12 mouse cellular contexts compared by ENCODE assay signal in the genomic region with DNA sequence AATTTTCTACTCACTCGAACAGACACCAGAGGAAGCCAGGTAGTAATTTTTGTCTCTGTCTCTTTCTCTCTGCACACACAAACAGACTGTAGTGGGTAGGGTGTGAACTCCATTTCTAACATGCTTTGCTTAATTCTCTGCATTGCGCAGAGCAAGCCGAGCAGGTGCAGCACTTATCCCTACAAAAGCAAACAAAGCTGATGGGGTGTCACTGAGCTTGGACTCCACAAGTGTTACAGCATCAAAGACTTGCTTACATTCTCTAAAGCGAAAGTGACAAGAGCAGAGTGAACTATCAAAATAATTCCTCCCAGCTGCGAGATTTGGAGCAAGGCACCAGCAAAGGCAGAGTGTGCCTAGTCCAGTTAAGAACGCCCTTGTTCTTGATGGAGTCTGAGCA. TPM values are rescaled to one million over a fixed set of nuclear protein-coding genes. Genes with fewer than 3 reads are reported as not detected.
DNase-seq lines count a peak whose midpoint lies in the region; ATAC-seq lines count a peak whose summit lies in the region.
"Had no signal": no experiment of that assay in that cellular context is flagged by ENCODE, and none has a peak within 500 bp of the region (broad histone marks: within the 10 kb centered on the region; RNA-seq: fewer than 3 reads in every experiment).

No protein-coding gene starts in this region.

- H3K9me3 ChIP-seq in limb, embryonic 13.5 days, result no peaks in the 10 kb centered on the region

- peak; percentile 41 for DNase-seq in embryo, embryonic 10 days (ENCODE audit: low spot score)
- DNase-seq in embryo, embryonic 9.5 days (ENCODE audit: extremely low spot score), result no peak
- peak; percentile 3 to 8 for DNase-seq in left cerebral cortex, postnatal 14 days (ENCODE audit: low spot score in 2 of 2)
- DNase-seq in left cerebral cortex, postnatal 4 days, result no peak
- peak; percentile 31 for DNase-seq in skeletal muscle tissue, adult 2 months (ENCODE audit: low read depth, low spot score)
- no peak for DNase-seq in spleen, postnatal 4 days (ENCODE audit: low spot score in 2 of 2)
- no peak for DNase-seq in kidney, postnatal 25 days
- DNase-seq: adrenal gland, adult 2 months; cerebellum, adult 9-11 months; gastrocnemius, postnatal 14 days; thymus, postnatal 4 days had no signal

- H3K4me2 ChIP-seq in limb, embryonic 13.5 days (replicated peaks), result peak overlapping the region; percentile 47

- H3K9ac ChIP-seq in limb, embryonic 13.5 days, result no peak overlapping the region

- peaks cover 12% of the 10 kb centered on the region for H3K4me1 ChIP-seq in limb, embryonic 13.5 days

- WGBS in limb, embryonic 13.5 days, result 21% methylated on average over 6 of the region's 6 CpGs

- peak; percentile 64; the same call in 1 of the 2 replicates for ATAC-seq in limb, embryonic 13.5 days (ENCODE audit: low FRiP score, low read depth)

- no peaks in the 10 kb centered on the region for H3K27me3 ChIP-seq in limb, embryonic 13.5 days

- intact Hi-C loops in left cerebral cortex, postnatal 14 days (cut with DNase I), result no loop called here
- intact Hi-C loops in left cerebral cortex, postnatal 4 days (cut with DNase I), result no loop called here

- no peak overlapping the region for H3K4me3 ChIP-seq in limb, embryonic 13.5 days

- H3K27ac ChIP-seq in limb, embryonic 13.5 days, result no peak overlapping the region

- no peaks in the 10 kb centered on the region for H3K36me3 ChIP-seq in limb, embryonic 13.5 days

RNA-seq across cellular contexts. Expression of gene Lyplal1, which starts 28.3 kb away (rescaled TPM):
- total RNA-seq in left cerebral cortex, postnatal 14 days (2021), result 10 to 100 TPM; 10.2 to 14.0 TPM
- total RNA-seq in left cerebral cortex, postnatal 4 days (2021), result 10 to 100 TPM in 1 of 2 experiments, 1 to 10 TPM in 1; 9.5 to 10.2 TPM
- 15.7 and 16.9 TPM in 2 replicates for polyA plus RNA-seq in limb, embryonic 13.5 days (2015; fragmentation: Nextera tagmentation; extraction: Ambion mirVana)

Comparison
In these comparisons a context has a peak if more than half of its experiments do, and no peak if none do; other contexts are left out.
1. DNase-seq: peak in embryo, embryonic 10 days (single experiment), left cerebral cortex, postnatal 14 days (2 of 2) and skeletal muscle tissue, adult 2 months (single experiment); none in embryo, embryonic 9.5 days (single experiment), left cerebral cortex, postnatal 4 days (single experiment), spleen, postnatal 4 days (0 of 2) and kidney, postnatal 25 days (0 of 2).